Mouse (Mus musculus) frontal cortex, adult (tissue): ENCODE data around the gene Dpp7.
A peak's percentile ranks its signal among the peaks of the same experiment; 100 is the strongest.

Source experiments
- ATAC-seq: cut with Nextera tagmentation; 2 replicates; pipeline ENCODE4 v1.9.2; 2017; ENCODE audit warnings: mild to moderate bottlenecking, moderate library complexity, mixed read lengths; ENCODE audit not compliant: low TSS enrichment

Gene Dpp7

DNA sequence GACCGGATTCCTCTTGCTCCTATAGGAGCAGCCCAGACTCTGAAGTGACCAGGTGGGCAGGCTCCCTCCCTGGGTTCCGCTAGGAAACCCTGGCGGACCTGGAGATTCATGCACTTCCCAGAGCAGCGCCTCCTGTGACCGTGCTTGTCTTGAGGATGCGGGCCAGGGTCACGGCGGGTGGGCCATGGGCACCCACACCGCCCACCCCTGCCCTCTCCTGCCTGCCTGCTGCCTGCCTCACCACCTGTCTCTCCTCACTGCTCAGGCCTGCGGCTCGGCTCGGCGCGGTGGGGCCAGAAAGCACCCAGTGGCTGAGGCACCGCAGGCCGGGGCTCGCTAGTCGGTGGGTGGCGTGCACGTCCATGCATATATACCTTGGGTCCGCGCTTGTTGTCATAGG lies 45.2 kb downstream of the Dpp7 start:
- ATAC-seq: no peak

DNA sequence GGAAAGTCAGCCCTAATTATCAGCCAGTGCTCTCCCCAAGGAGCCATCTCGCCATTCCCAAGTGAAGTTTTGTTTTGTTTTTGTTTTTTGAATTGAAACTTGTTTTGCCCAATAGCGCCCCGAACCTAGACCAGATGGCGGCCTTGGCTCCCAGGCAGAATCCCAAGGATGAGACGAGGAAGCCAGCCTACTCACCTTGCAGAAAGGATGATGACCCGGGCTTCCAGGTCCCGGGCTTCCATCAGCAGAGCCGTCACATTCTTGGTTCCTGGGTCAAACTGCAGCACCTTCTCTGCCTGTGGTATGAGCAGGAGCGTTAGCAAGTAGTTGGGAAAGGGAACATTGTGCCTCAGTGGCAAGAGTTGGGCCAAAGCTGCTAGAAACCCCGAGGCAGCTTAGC lies 46.0 kb downstream of the Dpp7 start:
- ATAC-seq: no peak

- ATAC-seq: no peak
Measured at GRCm38 (mm10) chr2:25305587-25306359, 50.4 kb downstream of the Dpp7 start.

DNA sequence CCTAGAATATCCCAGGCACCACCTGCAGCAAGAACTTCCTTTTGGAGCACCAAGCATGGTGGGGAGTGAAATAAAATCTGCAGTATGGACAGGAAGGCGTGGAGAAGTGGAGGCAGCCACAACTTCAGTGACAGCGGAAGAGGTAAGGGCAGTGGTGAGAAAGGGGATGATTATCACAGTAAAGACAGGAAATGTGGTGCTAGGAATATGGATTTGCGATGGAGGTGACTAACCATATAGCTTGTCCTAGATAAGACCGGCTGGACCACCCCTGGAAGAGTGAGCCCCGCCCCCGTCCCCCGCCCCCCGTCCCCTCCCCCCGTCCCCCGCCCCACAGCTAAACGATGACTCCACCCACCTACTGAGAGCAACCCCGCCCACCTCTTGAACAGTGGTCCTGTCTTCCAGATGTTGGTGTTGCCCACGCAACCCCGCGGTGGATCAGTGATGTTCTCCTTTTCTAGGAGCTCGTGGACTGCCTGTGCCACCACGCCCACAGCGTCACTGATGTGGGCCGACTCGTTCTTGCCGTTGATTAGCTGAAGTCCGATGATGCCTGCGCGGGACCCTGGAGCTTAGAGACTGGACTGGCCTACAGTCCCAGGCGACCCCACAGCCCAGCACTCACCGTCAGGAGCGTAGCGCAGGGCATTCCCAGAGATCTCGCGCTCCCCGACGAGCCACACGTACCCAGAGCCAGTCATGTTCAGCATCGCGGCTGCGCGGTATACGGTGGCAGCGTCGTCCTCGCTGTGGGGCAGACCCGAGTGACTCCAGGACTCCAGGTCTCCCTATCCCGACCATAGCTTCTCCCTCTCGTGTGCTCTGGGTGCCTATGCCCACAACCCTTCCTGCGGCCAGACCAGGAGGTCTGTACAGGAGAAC lies 51.3 kb downstream of the Dpp7 start:
- ATAC-seq: 0 out of 2 replicates have a peak, but pooled peaks have one; percentile 31

GRCm38 (mm10) chr2:25303931-25304656 lies 52.1 kb downstream of the Dpp7 start:
- ATAC-seq: peak; percentile 18; the same call in 1 of the 2 replicates

DNA sequence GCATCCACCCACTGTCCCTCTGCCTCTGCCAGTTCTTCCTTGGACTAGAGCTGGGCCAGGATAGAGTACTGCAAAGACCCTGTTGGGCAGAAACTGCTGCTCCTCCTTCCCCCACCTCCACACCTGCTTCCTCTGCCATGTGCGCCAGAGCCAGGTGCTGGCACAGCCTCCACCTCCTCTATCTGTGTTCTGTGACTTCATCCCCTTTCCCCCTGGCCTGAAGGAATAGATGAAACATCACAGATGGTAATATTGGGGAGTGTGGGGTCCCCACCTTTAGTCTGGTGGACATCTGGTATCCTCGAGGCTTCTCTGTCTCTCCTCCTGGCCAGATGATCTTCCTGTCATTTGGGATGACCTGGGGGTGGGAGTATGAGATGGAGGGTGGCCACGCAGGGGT lies 52.7 kb downstream of the Dpp7 start:
- ATAC-seq: no peak
